Mouse (Mus musculus) liver, embryonic 14.5 days (tissue): ENCODE measurements around the gene Rfx8.

Source experiments
- CTCF ChIP-seq: IDR thresholded peaks from 2 replicates; pipeline ENCODE4 v1.5.1; 2016; ENCODE audit warnings: antibody characterized with exemption, low read depth, control low read depth
- EP300 ChIP-seq: IDR thresholded peaks from 2 replicates; pipeline ENCODE4 v1.6.1; 2016; ENCODE audit warnings: antibody characterized with exemption, low read depth

DNA sequence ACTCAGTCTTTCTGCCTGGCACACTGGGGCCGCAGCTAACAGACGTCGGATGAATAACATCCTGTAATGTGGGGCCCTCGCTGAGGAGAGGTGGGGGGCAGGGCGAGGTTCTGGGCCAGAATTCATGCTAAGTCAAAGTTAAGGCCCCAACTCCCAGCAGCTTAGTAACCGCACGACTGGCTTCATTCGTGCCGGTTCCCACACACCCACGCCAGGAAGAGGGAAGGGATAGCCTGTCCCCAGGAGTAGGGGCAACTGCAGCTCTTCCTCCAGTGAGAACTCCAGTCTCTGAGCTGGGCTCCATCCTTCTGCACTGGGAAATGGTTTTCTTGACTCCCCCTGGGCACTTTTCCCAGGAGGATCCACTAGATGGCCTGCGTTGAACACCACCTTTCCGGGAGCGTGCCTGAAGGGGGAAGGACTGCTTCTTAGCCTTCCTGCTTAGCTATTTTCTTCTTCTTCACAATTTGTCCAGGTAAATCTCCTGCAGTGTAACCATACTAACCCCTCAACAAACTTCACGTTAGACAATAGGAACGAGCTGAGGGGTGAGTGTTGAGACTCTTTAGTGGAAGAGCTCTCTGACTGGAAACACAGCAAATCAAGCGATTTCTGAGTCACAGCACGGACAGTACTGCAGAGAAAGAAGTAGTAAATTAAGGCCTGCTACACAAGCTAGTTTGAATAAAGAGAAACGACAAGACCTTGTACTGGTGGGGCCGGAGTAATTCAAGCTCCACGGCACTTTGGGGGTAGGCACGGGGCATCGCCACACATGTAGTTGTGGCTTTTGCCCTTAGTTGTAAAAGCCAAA is 40.6 kb upstream of the Rfx8 start:
- peak; percentile 67 for TF ChIP-seq CTCF
- TF ChIP-seq EP300 = no peak
